7 mouse cellular contexts compared by ENCODE assay signal in genomic region chr5:30774601-30775371, GRCm38 (mm10). TPM values are rescaled to one million over a fixed set of nuclear protein-coding genes. Genes with fewer than 3 reads are reported as not detected.
DNase-seq lines count a peak whose midpoint lies in the region; ATAC-seq and TF ChIP-seq lines count a peak whose summit lies in the region.

No protein-coding gene starts in this region.

- ATAC-seq in intestine, postnatal 0 days, result peak; percentile 51
- ATAC-seq in midbrain, embryonic 11.5 days (ENCODE audit: low FRiP score), result peak; percentile 84

- no peaks in the 10 kb centered on the region for H3K36me3 ChIP-seq in intestine, postnatal 0 days (ENCODE audit: control insufficient read depth, insufficient read depth)
- no peaks in the 10 kb centered on the region; the same call in 1 of the 2 replicates for H3K36me3 ChIP-seq in midbrain, embryonic 11.5 days (ENCODE audit: control insufficient read depth, insufficient read depth, low read length)

- H3K4me2 ChIP-seq in intestine, postnatal 0 days (replicated peaks; ENCODE audit: low read depth), result peak overlapping the region; percentile 58
- H3K4me2 ChIP-seq in midbrain, embryonic 11.5 days, result peak overlapping the region; percentile 43

- 9% methylated on average over 20 of the region's 20 CpGs for WGBS in intestine, postnatal 0 days
- 9% methylated on average over 20 of the region's 20 CpGs for WGBS in midbrain, embryonic 11.5 days

- DNase-seq in adrenal gland, adult 8-10 months, result peak; percentile 73
- DNase-seq in embryo, embryonic 9.5 days (ENCODE audit: extremely low spot score), result peak; percentile 79
- peak; percentile 78 to 91 for DNase-seq in gastrocnemius, postnatal 4 days (ENCODE audit: low spot score in 2 of 2)
- DNase-seq in left cerebral cortex, postnatal 36 days (ENCODE audit: low spot score in 2 of 2), result peak; percentile 89 to 90
- DNase-seq in midbrain, embryonic 11.5 days (ENCODE audit: low spot score, missing footprints), result peak; percentile 96
- peak; percentile 98 for DNase-seq in right cerebral cortex, postnatal 4 days

- no peaks in the 10 kb centered on the region for H3K9me3 ChIP-seq in intestine, postnatal 0 days (ENCODE audit: control insufficient read depth)
- H3K9me3 ChIP-seq in midbrain, embryonic 11.5 days (ENCODE audit: control insufficient read depth, low read length), result no peaks in the 10 kb centered on the region

- H3K4me3 ChIP-seq in intestine, postnatal 0 days (ENCODE audit: low read depth, low read length), result 0 out of 2 replicates have a peak overlapping the region, but pooled peaks have one; percentile 11
- H3K4me3 ChIP-seq in midbrain, embryonic 11.5 days (ENCODE audit: low read depth, low read length), result peak overlapping the region; percentile 3

- peak; percentile 92 for TF ChIP-seq CTCF in intestine, postnatal 0 days (IDR thresholded peaks at IDR 0.05; ENCODE audit: low read depth)

- no peaks in the 10 kb centered on the region; the same call in 1 of the 2 replicates for H3K27me3 ChIP-seq in intestine, postnatal 0 days (replicated peaks; ENCODE audit: control insufficient read depth, insufficient read depth, low read length)
- H3K27me3 ChIP-seq in midbrain, embryonic 11.5 days (ENCODE audit: control insufficient read depth, insufficient read depth, low read length), result no peaks in the 10 kb centered on the region

- no peaks in the 10 kb centered on the region for H3K4me1 ChIP-seq in intestine, postnatal 0 days (replicated peaks; ENCODE audit: control insufficient read depth, insufficient read depth, low read length)
- H3K4me1 ChIP-seq in midbrain, embryonic 11.5 days (ENCODE audit: control insufficient read depth, insufficient read depth, low read length), result peaks cover 12% of the 10 kb centered on the region

- intact Hi-C loops in left cerebral cortex, postnatal 36 days (cut with DNase I), result loop anchor here (1.0 kb wide), 2 partner anchors 22 to 65 kb away; no protein-coding TSS in a partner anchor

- no peak overlapping the region for H3K9ac ChIP-seq in intestine, postnatal 0 days (ENCODE audit: low read depth, low read length)
- peak overlapping the region; percentile 29 for H3K9ac ChIP-seq in midbrain, embryonic 11.5 days (ENCODE audit: low read length)

- H3K27ac ChIP-seq in intestine, postnatal 0 days (ENCODE audit: low read depth, low read length), result no peak overlapping the region
- H3K27ac ChIP-seq in midbrain, embryonic 11.5 days (ENCODE audit: low read depth, low read length), result peak overlapping the region; percentile 15

RNA-seq across cellular contexts. Expression of gene Mapre3, which starts 39.7 kb away (rescaled TPM):
- 10 to 100 TPM; 75.9 to 93.2 (median 85.2) TPM for total RNA-seq in adrenal gland, adult 8-10 months (2022)
- 10 to 100 TPM; 60.9 to 65.0 TPM for total RNA-seq in gastrocnemius, postnatal 4 days (2021)
- 25.3 and 25.5 TPM in 2 replicates for polyA plus RNA-seq in intestine, postnatal 0 days (2015; fragmentation: Nextera tagmentation; extraction: Ambion mirVana)
- 100 to 1,000 TPM; 223 to 238 TPM for total RNA-seq in left cerebral cortex, postnatal 36 days (2021)
- polyA plus RNA-seq in midbrain, embryonic 11.5 days (2014; fragmentation: Nextera tagmentation; extraction: Ambion mirVana), result 35.0 and 40.5 TPM in 2 replicates
